Comparison of ENCODE assay signal across 9 mouse cellular contexts in the genomic region with DNA sequence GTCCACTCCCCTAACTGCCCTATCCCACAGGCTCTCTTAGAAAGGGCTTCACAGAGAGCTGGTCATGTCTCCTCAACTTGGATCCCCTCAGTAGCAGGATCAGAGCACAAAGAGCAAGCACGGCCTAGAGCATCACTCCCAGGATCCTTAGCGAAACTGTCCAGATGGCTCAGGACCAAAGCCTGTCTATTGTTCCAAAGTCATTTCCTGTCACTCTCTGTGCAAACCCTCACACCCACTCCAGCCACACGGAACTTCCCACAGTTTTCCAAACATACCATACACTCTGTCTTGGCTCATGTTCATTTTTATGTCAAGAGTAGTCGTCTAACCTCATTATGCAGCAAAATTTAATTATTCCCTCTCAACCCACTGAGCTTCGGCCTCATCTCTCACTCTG. TPM values are rescaled to one million over a fixed set of nuclear protein-coding genes. Genes with fewer than 3 reads are reported as not detected.
A peak's percentile ranks its signal among the peaks of the same experiment; 100 is the strongest.
DNase-seq lines count a peak whose midpoint lies in the region; ATAC-seq and TF ChIP-seq lines count a peak whose summit lies in the region.
"Had no signal": no experiment of that assay in that cellular context is flagged by ENCODE, and none has a peak within 500 bp of the region (broad histone marks: within the 10 kb centered on the region; RNA-seq: fewer than 3 reads in every experiment).

No protein-coding gene starts in this region.

- H3K4me2 ChIP-seq in liver, postnatal 0 days (ENCODE audit: low read depth, low read length) = no peak overlapping the region
- no peak overlapping the region for H3K4me2 ChIP-seq in liver, embryonic 12.5 days
- no peak overlapping the region for H3K4me2 ChIP-seq in heart, embryonic 11.5 days
- no peak overlapping the region for H3K4me2 ChIP-seq in kidney, postnatal 0 days (ENCODE audit: low read length)
- no peak overlapping the region for H3K4me2 ChIP-seq in stomach, embryonic 15.5 days
- no peak overlapping the region for H3K4me2 ChIP-seq in midbrain, postnatal 0 days (ENCODE audit: low read depth, low read length, poor library complexity, severe bottlenecking)
- H3K4me2 ChIP-seq: midbrain, embryonic 13.5 days had no signal

- no peak for TF ChIP-seq CTCF in liver, postnatal 0 days (IDR thresholded peaks at IDR 0.05; ENCODE audit: low read depth)
- TF ChIP-seq CTCF in kidney, postnatal 0 days (IDR thresholded peaks at IDR 0.05; ENCODE audit: low read depth) = no peak
- no peak for TF ChIP-seq CTCF in midbrain, postnatal 0 days (IDR thresholded peaks at IDR 0.05)

- H3K36me3 ChIP-seq in liver, postnatal 0 days (replicated peaks; ENCODE audit: insufficient read depth, low read length) = no peaks in the 10 kb centered on the region
- no peaks in the 10 kb centered on the region for H3K36me3 ChIP-seq in liver, embryonic 12.5 days
- no peaks in the 10 kb centered on the region for H3K36me3 ChIP-seq in heart, embryonic 11.5 days (ENCODE audit: control insufficient read depth, insufficient read depth, low read length)
- no peaks in the 10 kb centered on the region for H3K36me3 ChIP-seq in kidney, postnatal 0 days (ENCODE audit: insufficient read depth, low read length)
- no peaks in the 10 kb centered on the region for H3K36me3 ChIP-seq in stomach, embryonic 15.5 days
- no peaks in the 10 kb centered on the region for H3K36me3 ChIP-seq in midbrain, postnatal 0 days (ENCODE audit: insufficient read depth, low read length)
- H3K36me3 ChIP-seq: midbrain, embryonic 13.5 days had no signal

- H3K9ac ChIP-seq in liver, postnatal 0 days (replicated peaks) = no peak overlapping the region
- no peak overlapping the region for H3K9ac ChIP-seq in liver, embryonic 12.5 days
- H3K9ac ChIP-seq in heart, embryonic 11.5 days (ENCODE audit: low read depth, low read length) = no peak overlapping the region
- H3K9ac ChIP-seq in kidney, postnatal 0 days (ENCODE audit: low read depth, low read length) = no peak overlapping the region
- no peak overlapping the region for H3K9ac ChIP-seq in stomach, embryonic 15.5 days
- no peak overlapping the region for H3K9ac ChIP-seq in midbrain, postnatal 0 days (replicated peaks; ENCODE audit: low read length, poor library complexity, severe bottlenecking)
- H3K9ac ChIP-seq: midbrain, embryonic 13.5 days had no signal

- no peaks in the 10 kb centered on the region for H3K9me3 ChIP-seq in liver, postnatal 0 days (ENCODE audit: low read length)
- H3K9me3 ChIP-seq in liver, embryonic 12.5 days (replicated peaks) = no peaks in the 10 kb centered on the region
- no peaks in the 10 kb centered on the region for H3K9me3 ChIP-seq in heart, embryonic 11.5 days (replicated peaks; ENCODE audit: control insufficient read depth, low read length)
- H3K9me3 ChIP-seq in kidney, postnatal 0 days (replicated peaks; ENCODE audit: low read length) = no peaks in the 10 kb centered on the region
- H3K9me3 ChIP-seq in stomach, embryonic 15.5 days = no peaks in the 10 kb centered on the region
- H3K9me3 ChIP-seq in midbrain, postnatal 0 days (ENCODE audit: low read length) = no peaks in the 10 kb centered on the region
- H3K9me3 ChIP-seq: midbrain, embryonic 13.5 days had no signal

- 67% methylated on average over 5 of the region's 5 CpGs for WGBS in liver, postnatal 0 days (ENCODE audit: insufficient replicate concordance)
- WGBS in liver, embryonic 12.5 days (ENCODE audit: insufficient replicate concordance) = 60% methylated on average over 5 of the region's 5 CpGs
- 62% methylated on average over 5 of the region's 5 CpGs for WGBS in heart, embryonic 11.5 days (ENCODE audit: insufficient replicate concordance)
- 37% methylated on average over 5 of the region's 5 CpGs for WGBS in kidney, postnatal 0 days
- WGBS in stomach, embryonic 15.5 days = 44% methylated on average over 5 of the region's 5 CpGs
- WGBS in midbrain, postnatal 0 days = 63% methylated on average over 5 of the region's 5 CpGs

- no peak for DNase-seq in liver, postnatal 0 days
- peak; percentile 71 for DNase-seq in kidney, postnatal 0 days (ENCODE audit: low spot score)
- DNase-seq in left cerebral cortex, postnatal 36 days (ENCODE audit: low spot score in 2 of 2) = no peak
- no peak for DNase-seq in midbrain, postnatal 0 days (ENCODE audit: low spot score)
- DNase-seq: thymus, postnatal 14 days had no signal

- no peak for ATAC-seq in liver, postnatal 0 days
- ATAC-seq in liver, embryonic 12.5 days = no peak
- 0 out of 2 replicates have a peak, but pooled peaks have one; percentile 55 for ATAC-seq in heart, embryonic 11.5 days (replicated peaks; ENCODE audit: insufficient number of reproducible peaks, low FRiP score, low TSS enrichment)
- no peak for ATAC-seq in kidney, postnatal 0 days (replicated peaks; ENCODE audit: low FRiP score, low read depth)
- no peak; the same call in 1 of the 2 replicates for ATAC-seq in stomach, embryonic 15.5 days (ENCODE audit: insufficient read depth, low FRiP score, low read depth)
- ATAC-seq in midbrain, postnatal 0 days (ENCODE audit: low FRiP score) = no peak
- ATAC-seq: midbrain, embryonic 13.5 days had no signal

- TF ChIP-seq EP300 in liver, postnatal 0 days (IDR thresholded peaks at IDR 0.05; ENCODE audit: low read depth) = no peak

- no peaks in the 10 kb centered on the region for H3K27me3 ChIP-seq in liver, postnatal 0 days (ENCODE audit: insufficient read depth, low read length)
- H3K27me3 ChIP-seq in liver, embryonic 12.5 days (replicated peaks) = no peaks in the 10 kb centered on the region
- no peaks in the 10 kb centered on the region for H3K27me3 ChIP-seq in heart, embryonic 11.5 days (ENCODE audit: control insufficient read depth, insufficient read depth, low read length)
- H3K27me3 ChIP-seq in kidney, postnatal 0 days (ENCODE audit: insufficient read depth, low read length) = no peaks in the 10 kb centered on the region
- no peaks in the 10 kb centered on the region for H3K27me3 ChIP-seq in stomach, embryonic 15.5 days (replicated peaks)
- H3K27me3 ChIP-seq in midbrain, postnatal 0 days (ENCODE audit: insufficient read depth, low read length) = no peaks in the 10 kb centered on the region
- H3K27me3 ChIP-seq: midbrain, embryonic 13.5 days had no signal

- H3K4me3 ChIP-seq in liver, postnatal 0 days (ENCODE audit: low read depth, low read length) = no peak overlapping the region
- H3K4me3 ChIP-seq in liver, embryonic 12.5 days = no peak overlapping the region
- no peak overlapping the region for H3K4me3 ChIP-seq in heart, embryonic 11.5 days (ENCODE audit: low read depth, low read length)
- H3K4me3 ChIP-seq in kidney, postnatal 0 days (replicated peaks; ENCODE audit: low read depth, low read length) = no peak overlapping the region
- no peak overlapping the region for H3K4me3 ChIP-seq in stomach, embryonic 15.5 days (replicated peaks)
- no peak overlapping the region for H3K4me3 ChIP-seq in midbrain, postnatal 0 days (ENCODE audit: low read depth, low read length)
- H3K4me3 ChIP-seq: midbrain, embryonic 13.5 days had no signal

- intact Hi-C loops in left cerebral cortex, postnatal 36 days (cut with DNase I) = no loop called here

- peak overlapping the region; percentile 34; the same call in 1 of the 2 replicates for H3K27ac ChIP-seq in liver, postnatal 0 days (ENCODE audit: low read depth)
- H3K27ac ChIP-seq in liver, embryonic 12.5 days = no peak overlapping the region
- H3K27ac ChIP-seq in heart, embryonic 11.5 days (ENCODE audit: low read depth, low read length) = peak overlapping the region; percentile 54; the same call in 1 of the 2 replicates
- H3K27ac ChIP-seq in kidney, postnatal 0 days = 0 out of 2 replicates have a peak overlapping the region, but pooled peaks have one; percentile 21
- peak overlapping the region; percentile 45 for H3K27ac ChIP-seq in stomach, embryonic 15.5 days
- no peak overlapping the region for H3K27ac ChIP-seq in midbrain, postnatal 0 days (ENCODE audit: low read depth, low read length)
- H3K27ac ChIP-seq: midbrain, embryonic 13.5 days had no signal

- H3K4me1 ChIP-seq in liver, postnatal 0 days (ENCODE audit: insufficient read depth) = peaks cover 24% of the 10 kb centered on the region
- peaks cover 11% of the 10 kb centered on the region for H3K4me1 ChIP-seq in liver, embryonic 12.5 days
- peaks cover 54% of the 10 kb centered on the region for H3K4me1 ChIP-seq in heart, embryonic 11.5 days (ENCODE audit: control insufficient read depth, insufficient read depth, low read length)
- peaks cover 13% of the 10 kb centered on the region; the same call in 1 of the 2 replicates for H3K4me1 ChIP-seq in kidney, postnatal 0 days (replicated peaks; ENCODE audit: insufficient read depth, low read length)
- H3K4me1 ChIP-seq in stomach, embryonic 15.5 days = peaks cover 15% of the 10 kb centered on the region
- no peaks in the 10 kb centered on the region for H3K4me1 ChIP-seq in midbrain, postnatal 0 days (ENCODE audit: insufficient read depth, low read length)
- H3K4me1 ChIP-seq: midbrain, embryonic 13.5 days had no signal

RNA-seq across cellular contexts. Expression of a gene that starts 40.6 kb away (rescaled TPM):
- 36.5 and 38.5 TPM in 2 replicates for polyA plus RNA-seq in liver, postnatal 0 days (2015; fragmentation: Nextera tagmentation; extraction: Ambion mirVana)
- 54.5 and 58.8 TPM in 2 replicates for polyA plus RNA-seq in liver, embryonic 12.5 days (2016; fragmentation: Nextera tagmentation; extraction: Ambion mirVana)
- polyA plus RNA-seq in heart, embryonic 11.5 days (2014; fragmentation: Nextera tagmentation; extraction: Ambion mirVana) = 101 and 121 TPM in 2 replicates
- polyA plus RNA-seq in kidney, postnatal 0 days (2015; fragmentation: Nextera tagmentation; extraction: Ambion mirVana) = 90.4 and 92.5 TPM in 2 replicates
- 122 and 130 TPM in 2 replicates for polyA plus RNA-seq in stomach, embryonic 15.5 days (2015; fragmentation: Nextera tagmentation; extraction: Ambion mirVana)
- total RNA-seq in left cerebral cortex, postnatal 36 days (2021) = 10 to 100 TPM; 22.9 to 23.4 TPM
- 36.2 and 38.6 TPM in 2 replicates for total RNA-seq in midbrain, postnatal 0 days (2014; rRNA removed)
- polyA plus RNA-seq in midbrain, postnatal 0 days (2015; fragmentation: Nextera tagmentation; extraction: Ambion mirVana) = 40.4 and 40.8 TPM in 2 replicates

Comparison
In these comparisons a context has a peak if more than half of its experiments do, and no peak if none do; other contexts are left out.
1. H3K27ac ChIP-seq: peak in liver, postnatal 0 days (single experiment), heart, embryonic 11.5 days (single experiment), kidney, postnatal 0 days (single experiment) and stomach, embryonic 15.5 days (single experiment); none in liver, embryonic 12.5 days (single experiment) and midbrain, postnatal 0 days (single experiment).